Mouse (Mus musculus) Patski (cell line): ENCODE data around the gene Litaf. TPM values are rescaled to one million over a fixed set of nuclear protein-coding genes. Genes with fewer than 3 reads are reported as not detected.

ENCODE experiments used
- ATAC-seq: fragments of 100-300 bp; one replicate; pipeline ENCODE4 v1.8.0; 2021
- CTCF ChIA-PET: fragments of 350-600 bp; sonication (Branson Sonifier 250); formaldehyde crosslinking; loops from one replicate; lab custom pipeline; 2022; ENCODE audit warnings: inconsistent platforms; lab: Charles Lee
- POLR2A ChIA-PET: fragments of 350-600 bp; sonication (Branson Sonifier 250); formaldehyde crosslinking; loops from one replicate; lab custom pipeline; 2022; ENCODE audit warnings: antibody characterized with exemption, inconsistent platforms; lab: Charles Lee
- DNase-seq: peaks from one replicate; pipeline ENCODE4 v3.0.0-alpha.2; 2011; ENCODE audit warnings: low read depth, low spot score
- H3K27me3 ChIP-seq: fragments of 371-371 bp; one replicate; pipeline ENCODE4 v1.5.1; 2021
- CTCF ChIP-seq: fragments of 100-300 bp; IDR thresholded peaks from one replicate; pipeline ENCODE4 v1.5.1; 2021
- in situ Hi-C: fragments of 300-500 bp; cut with MboI; formaldehyde crosslinking; loops from 3 replicates; pipeline ENCODE4 v1.11.1; 2018; ENCODE audit warnings: low pct_unique_long_range_greater_than_20kb, mixed read lengths
- polyA plus RNA-seq: library from polyadenylated mRNA; unstranded; gene quantifications from one replicate; pipeline ENCODE4 v1.2.3, GENCODE M21; 2021

Litaf gene
- polyA plus RNA-seq, 1 experiment from 2014 or later, result 344 TPM

DNA sequence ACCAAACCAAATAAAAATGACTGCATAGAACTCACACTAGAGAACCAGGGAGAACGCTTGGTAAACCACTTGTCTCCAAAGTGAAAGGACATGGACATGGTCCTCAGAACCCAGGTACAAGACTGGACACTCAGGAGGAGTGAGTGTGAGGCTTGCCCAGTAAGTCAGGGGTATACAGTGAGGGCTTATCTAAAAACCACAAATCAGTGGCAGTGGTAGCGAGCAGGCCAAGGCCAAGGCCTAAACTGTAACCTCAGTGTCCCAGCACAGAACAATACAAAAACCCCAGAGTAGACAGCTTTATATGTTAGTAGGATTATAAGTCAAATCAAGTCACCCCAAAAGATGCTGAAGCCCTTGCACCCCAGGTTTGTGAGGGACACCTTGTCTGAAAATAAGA, 154.9 kb downstream of the Litaf start:
- CTCF ChIA-PET, result no interaction called here
- POLR2A ChIA-PET, result no interaction called here
- no peak for ATAC-seq
- TF ChIP-seq CTCF, result no peak
- H3K27me3 ChIP-seq, result no peaks in the 10 kb centered on the region
- in situ Hi-C loops, result no loop called here
- DNase-seq, result no peak

- no peak for DNase-seq
- H3K27me3 ChIP-seq, result no peaks in the 10 kb centered on the region
- in situ Hi-C loops, result no loop called here
- ChIA-PET CTCF (no interaction called here), POLR2A (no interaction called here)
- ATAC-seq, result no peak
- no peak for TF ChIP-seq CTCF
These were observed 155.4 kb downstream of the Litaf start for GRCm38 (mm10) chr16:10910541-10910940.

Other genes starting within 250 kb of the Litaf start
- 1.6 TPM for gene Rmi2, start 231.1 kb downstream of the Litaf start, polyA plus RNA-seq
- 105 TPM for gene Snn, start 5.2 kb downstream of the Litaf start, polyA plus RNA-seq
- 37.3 TPM for gene Txndc11, start 68.5 kb upstream of the Litaf start, polyA plus RNA-seq
- 75.4 TPM for gene Zc3h7a, start 110.2 kb upstream of the Litaf start, polyA plus RNA-seq
- 111 TPM for gene Rsl1d1, start 137.2 kb upstream of the Litaf start, polyA plus RNA-seq
- 117 TPM for gene Gspt1, start 188.2 kb upstream of the Litaf start, polyA plus RNA-seq
- gene Tnfrsf17, start 247.7 kb upstream of the Litaf start, polyA plus RNA-seq, result not detected